Mouse (Mus musculus): ENCODE data around the gene Mta1.

GRCm38 (mm10) chr12:113138291-113138690, 40.2 kb downstream of the Mta1 start:
- no peak for TF ChIP-seq GATA1 (IDR thresholded peaks at IDR 0.05; ENCODE audit: borderline replicate concordance, low read length)
- TF ChIP-seq FLI1 (IDR thresholded peaks at IDR 0.05; ENCODE audit: low read length): no peak

All from megakaryocyte, embryonic 14.5 days (primary cell).